Comparison of ENCODE assay signal across 9 mouse cellular contexts in genomic region chr2:155240915-155241314, GRCm38 (mm10). TPM values are rescaled to one million over a fixed set of nuclear protein-coding genes. Genes with fewer than 3 reads are reported as not detected.
DNase-seq lines count a peak whose midpoint lies in the region; ATAC-seq and TF ChIP-seq lines count a peak whose summit lies in the region.
"Had no signal": no experiment of that assay in that cellular context is flagged by ENCODE, and none has a peak within 500 bp of the region (broad histone marks: within the 10 kb centered on the region; RNA-seq: fewer than 3 reads in every experiment).

No protein-coding gene starts in this region.

- H3K36me3 ChIP-seq in liver, postnatal 0 days (replicated peaks; ENCODE audit: insufficient read depth, low read length) = peaks cover 17% of the 10 kb centered on the region
- peaks cover 38% of the 10 kb centered on the region for H3K36me3 ChIP-seq in hindbrain, embryonic 14.5 days (replicated peaks; ENCODE audit: control insufficient read depth, insufficient read depth)
- H3K36me3 ChIP-seq in intestine, embryonic 16.5 days (ENCODE audit: control insufficient read depth, insufficient read depth, low read length) = peaks cover 6% of the 10 kb centered on the region

- ATAC-seq in liver, postnatal 0 days = peak; percentile 42
- ATAC-seq in inflammation-experienced regulatory T-cells, adult 6 months = no peak
- no peak for ATAC-seq in hindbrain, embryonic 14.5 days (ENCODE audit: low FRiP score)
- ATAC-seq in intestine, embryonic 16.5 days = no peak

- peaks cover 22% of the 10 kb centered on the region for H3K4me1 ChIP-seq in liver, postnatal 0 days (ENCODE audit: insufficient read depth)
- H3K4me1 ChIP-seq in hindbrain, embryonic 14.5 days (replicated peaks; ENCODE audit: control insufficient read depth, insufficient read depth, low read length) = peaks cover 23% of the 10 kb centered on the region
- H3K4me1 ChIP-seq in intestine, embryonic 16.5 days (ENCODE audit: control insufficient read depth, insufficient read depth, low read length) = peaks cover 12% of the 10 kb centered on the region

- H3K27me3 ChIP-seq in liver, postnatal 0 days (ENCODE audit: insufficient read depth, low read length) = no peaks in the 10 kb centered on the region
- no peaks in the 10 kb centered on the region for H3K27me3 ChIP-seq in hindbrain, embryonic 14.5 days (ENCODE audit: control insufficient read depth, insufficient read depth, low read length)
- no peaks in the 10 kb centered on the region for H3K27me3 ChIP-seq in intestine, embryonic 16.5 days (replicated peaks; ENCODE audit: control insufficient read depth, insufficient read depth, low read length)

- no peak overlapping the region for H3K9ac ChIP-seq in liver, postnatal 0 days (replicated peaks)
- H3K9ac ChIP-seq in hindbrain, embryonic 14.5 days = no peak overlapping the region
- no peak overlapping the region for H3K9ac ChIP-seq in intestine, embryonic 16.5 days (ENCODE audit: low read depth, low read length)

- DNase-seq in gastrocnemius, adult 18-20 months (ENCODE audit: low spot score) = peak; percentile 24
- DNase-seq in gastrocnemius, postnatal 10 days = no peak
- peak; percentile 21 for DNase-seq in 3T3-L1 (ENCODE audit: low read depth, low spot score)
- peak; percentile 67 for DNase-seq in adrenal gland, postnatal 25 days
- DNase-seq in liver, postnatal 0 days = peak; percentile 49
- no peak for DNase-seq in hindbrain, embryonic 14.5 days (ENCODE audit: low spot score)

- TF ChIP-seq CTCF in liver, postnatal 0 days (IDR thresholded peaks at IDR 0.05; ENCODE audit: low read depth) = peak; percentile 64

- H3K4me3 ChIP-seq in liver, postnatal 0 days (ENCODE audit: low read depth, low read length) = no peak overlapping the region
- H3K4me3 ChIP-seq in hindbrain, embryonic 14.5 days (replicated peaks; ENCODE audit: low read length) = no peak overlapping the region
- H3K4me3 ChIP-seq in intestine, embryonic 16.5 days (ENCODE audit: low read length) = no peak overlapping the region

- no peak for TF ChIP-seq EP300 in liver, postnatal 0 days (IDR thresholded peaks at IDR 0.05; ENCODE audit: low read depth)

- WGBS in liver, postnatal 0 days (ENCODE audit: insufficient replicate concordance) = 70% methylated on average over 4 of the region's 4 CpGs
- 80% methylated on average over 4 of the region's 4 CpGs for WGBS in hindbrain, embryonic 14.5 days
- WGBS in intestine, embryonic 16.5 days = 69% methylated on average over 4 of the region's 4 CpGs

- no peaks in the 10 kb centered on the region for H3K9me3 ChIP-seq in liver, postnatal 0 days (ENCODE audit: low read length)
- no peaks in the 10 kb centered on the region for H3K9me3 ChIP-seq in hindbrain, embryonic 14.5 days (ENCODE audit: control insufficient read depth, low read length)
- H3K9me3 ChIP-seq in intestine, embryonic 16.5 days (ENCODE audit: control insufficient read depth, low read length) = no peaks in the 10 kb centered on the region

- H3K27ac ChIP-seq in liver, postnatal 0 days (ENCODE audit: low read depth) = no peak overlapping the region
- H3K27ac ChIP-seq in hindbrain, embryonic 14.5 days = no peak overlapping the region
- H3K27ac ChIP-seq in intestine, embryonic 16.5 days (ENCODE audit: low read length) = no peak overlapping the region
- H3K27ac ChIP-seq: macrophage had no signal

- no peak overlapping the region for H3K4me2 ChIP-seq in liver, postnatal 0 days (ENCODE audit: low read depth, low read length)
- H3K4me2 ChIP-seq in hindbrain, embryonic 14.5 days (replicated peaks) = no peak overlapping the region
- no peak overlapping the region for H3K4me2 ChIP-seq in intestine, embryonic 16.5 days (ENCODE audit: low read depth, low read length)

RNA-seq across cellular contexts. Expression of gene Dynlrb1, which starts 4.6 kb away (rescaled TPM):
- total RNA-seq in gastrocnemius, adult 18-20 months (2021) = 100 to 1,000 TPM; 112 to 120 TPM
- 100 to 1,000 TPM; 155 to 156 TPM for total RNA-seq in gastrocnemius, postnatal 10 days (2021)
- total RNA-seq in adrenal gland, postnatal 25 days (2021) = 391 and 422 TPM in 2 replicates
- polyA plus RNA-seq in liver, postnatal 0 days (2015; fragmentation: Nextera tagmentation; extraction: Ambion mirVana) = 129 and 139 TPM in 2 replicates
- 100 to 1,000 TPM; 260 to 401 (median 321) TPM for polyA plus RNA-seq in inflammation-experienced regulatory T-cells, adult 6 months (2017; shearing (Covaris generic))
- polyA plus RNA-seq in hindbrain, embryonic 14.5 days (2014; fragmentation: Nextera tagmentation; extraction: Ambion mirVana) = 748 and 784 TPM in 2 replicates
- polyA plus RNA-seq in intestine, embryonic 16.5 days (2015; fragmentation: Nextera tagmentation; extraction: Ambion mirVana) = 328 and 337 TPM in 2 replicates

RNA-seq across cellular contexts. Expression of gene Map1lc3a, which starts 35.2 kb away (rescaled TPM):
- 100 to 1,000 TPM; 233 to 274 TPM for total RNA-seq in gastrocnemius, adult 18-20 months (2021)
- total RNA-seq in gastrocnemius, postnatal 10 days (2021) = 100 to 1,000 TPM; 165 to 183 TPM
- total RNA-seq in adrenal gland, postnatal 25 days (2021) = 818 and 895 TPM in 2 replicates
- polyA plus RNA-seq in liver, postnatal 0 days (2015; fragmentation: Nextera tagmentation; extraction: Ambion mirVana) = 68.0 and 83.2 TPM in 2 replicates
- polyA plus RNA-seq in inflammation-experienced regulatory T-cells, adult 6 months (2017; shearing (Covaris generic)) = 1 to 10 TPM in 2 of 3 experiments, not detected in 1; 1.4 to 2.5 TPM
- polyA plus RNA-seq in hindbrain, embryonic 14.5 days (2014; fragmentation: Nextera tagmentation; extraction: Ambion mirVana) = 616 and 629 TPM in 2 replicates
- polyA plus RNA-seq in intestine, embryonic 16.5 days (2015; fragmentation: Nextera tagmentation; extraction: Ambion mirVana) = 131 and 136 TPM in 2 replicates

Comparison
In these comparisons a context has a peak if more than half of its experiments do, and no peak if none do; other contexts are left out.
1. DNase-seq: peak in gastrocnemius, adult 18-20 months (single experiment), 3T3-L1 (single experiment), adrenal gland, postnatal 25 days (single experiment) and liver, postnatal 0 days (single experiment); none in gastrocnemius, postnatal 10 days (single experiment) and hindbrain, embryonic 14.5 days (single experiment).
2. RNA of gene Map1lc3a, which starts 35.2 kb away (polyA plus RNA-seq): 616 to 629 TPM in hindbrain, embryonic 14.5 days, 131 to 136 TPM in intestine, embryonic 16.5 days and 68.0 to 83.2 TPM in liver, postnatal 0 days; 1.4 to 2.5 TPM in inflammation-experienced regulatory T-cells, adult 6 months; every median in the first group is over 10 times any median in the second.